Mouse (Mus musculus): Measurements from ENCODE around the gene Fam19a3. TPM values are rescaled to one million over a fixed set of nuclear protein-coding genes. Genes with fewer than 3 reads are reported as not detected.
A peak's percentile ranks its signal among the peaks of the same experiment; 100 is the strongest.
"Not testable (repeated sequence)": the region's sequence is repeated elsewhere in the genome, so short reads cannot be mapped to it uniquely, and the experiment has no call there.

Fam19a3 gene
- total RNA-seq (2021), result 1 to 10 TPM; 3.8 TPM
- long read RNA-seq, experiment 1, result 0 reads
- long read RNA-seq, experiment 2, result 0 reads

GRCm38 (mm10) chr3:104781471-104781903 is at the start of gene Fam19a3:
TSS of gene Fam19a3 (minus strand) at chr3:104781840.
- peak; percentile 65 for DNase-seq

- DNase-seq, result no peak
Observed at GRCm38 (mm10) chr3:104822413-104822812, 40.8 kb upstream of the Fam19a3 start.

- no peak for DNase-seq
Observed at GRCm38 (mm10) chr3:104820426-104820825, 38.8 kb upstream of the Fam19a3 start.

- no peak for DNase-seq
Observed at GRCm38 (mm10) chr3:104818749-104819134, 37.1 kb upstream of the Fam19a3 start.

GRCm38 (mm10) chr3:104817991-104818748 is 36.5 kb upstream of the Fam19a3 start, which contains the start of gene Mov10:
TSS of gene Mov10 (minus strand) at chr3:104818563.
- DNase-seq, result peak; percentile 74

GRCm38 (mm10) chr3:104817481-104817990 is 35.9 kb upstream of the Fam19a3 start:
- peak; percentile 69 for DNase-seq

GRCm38 (mm10) chr3:104816130-104816529 is 34.5 kb upstream of the Fam19a3 start:
- DNase-seq, result no peak

GRCm38 (mm10) chr3:104815346-104815745 is 33.7 kb upstream of the Fam19a3 start:
- DNase-seq, result no peak

- DNase-seq, result no peak
Observed at GRCm38 (mm10) chr3:104814746-104815145, 33.1 kb upstream of the Fam19a3 start.

- DNase-seq, result not testable (repeated sequence)
Observed at GRCm38 (mm10) chr3:104813227-104813626, 31.6 kb upstream of the Fam19a3 start.

- DNase-seq, result no peak
Observed at GRCm38 (mm10) chr3:104812254-104812653, 30.6 kb upstream of the Fam19a3 start.

- DNase-seq, result no peak
Observed at GRCm38 (mm10) chr3:104811752-104812151, 30.1 kb upstream of the Fam19a3 start.

- no peak for DNase-seq
Observed at GRCm38 (mm10) chr3:104805539-104805938, 23.9 kb upstream of the Fam19a3 start.

GRCm38 (mm10) chr3:104804312-104804711 is 22.7 kb upstream of the Fam19a3 start:
- no peak for DNase-seq

GRCm38 (mm10) chr3:104801481-104801880 is 19.8 kb upstream of the Fam19a3 start:
- no peak for DNase-seq

- no peak for DNase-seq
Observed at GRCm38 (mm10) chr3:104800681-104801080, 19.0 kb upstream of the Fam19a3 start.

GRCm38 (mm10) chr3:104796430-104797082 is 14.9 kb upstream of the Fam19a3 start:
- DNase-seq, result no peak

- DNase-seq, result no peak
Observed at GRCm38 (mm10) chr3:104795661-104796340, 14.2 kb upstream of the Fam19a3 start.

- DNase-seq, result no peak
Observed at GRCm38 (mm10) chr3:104794953-104795470, 13.4 kb upstream of the Fam19a3 start.

- peak; percentile 92 for DNase-seq
Observed at GRCm38 (mm10) chr3:104793871-104794828, 12.5 kb upstream of the Fam19a3 start.

All from gastrocnemius, postnatal 10 days (tissue).